Mouse (Mus musculus) midbrain, postnatal 0 days (tissue): ENCODE measurements around the gene Rasl10a. TPM values are rescaled to one million over a fixed set of nuclear protein-coding genes. Genes with fewer than 3 reads are reported as not detected.

Experiments
- ATAC-seq: fragments of 200-750 bp; cut with Nextera tagmentation; 2 replicates; pipeline ENCODE4 v1.8.0; 2017; ENCODE audit warnings: moderate number of reproducible peaks, mild to moderate bottlenecking, moderate TSS enrichment, moderate library complexity; ENCODE audit not compliant: low FRiP score
- DNase-seq: peaks from one replicate; pipeline ENCODE4 v3.0.0-alpha.2; 2015; ENCODE audit warnings: low spot score
- H3K27ac ChIP-seq: fragments of 300-500 bp; sonication (generic); 2 replicates; pipeline ENCODE4 v1.5.1; 2014; ENCODE audit warnings: low read depth, mild to moderate bottlenecking, low read length, mixed read lengths
- H3K27me3 ChIP-seq: fragments of 300-500 bp; sonication (generic); 2 replicates; pipeline ENCODE4 v1.6.1; 2014; ENCODE audit warnings: low read length, control low read depth, mixed read lengths; ENCODE audit not compliant: insufficient read depth
- H3K36me3 ChIP-seq: fragments of 300-500 bp; sonication (generic); 2 replicates; pipeline ENCODE4 v1.6.1; 2014; ENCODE audit warnings: low read length, control low read depth, mixed read lengths; ENCODE audit not compliant: insufficient read depth
- H3K4me1 ChIP-seq: fragments of 300-500 bp; sonication (generic); 2 replicates; pipeline ENCODE4 v1.6.1; 2014; ENCODE audit warnings: mild to moderate bottlenecking, control low read depth, antibody characterized with exemption, low read length, mixed read lengths; ENCODE audit not compliant: insufficient read depth
- H3K4me2 ChIP-seq: fragments of 300-500 bp; sonication (generic); 2 replicates; pipeline ENCODE4 v1.6.1; 2014; ENCODE audit warnings: low read depth, mild to moderate bottlenecking, low read length, mixed read lengths; ENCODE audit not compliant: poor library complexity, severe bottlenecking
- H3K4me3 ChIP-seq: fragments of 300-500 bp; sonication (generic); 2 replicates; pipeline ENCODE4 v1.5.1; 2014; ENCODE audit warnings: low read depth, mild to moderate bottlenecking, low read length, moderate library complexity
- H3K9ac ChIP-seq: fragments of 300-500 bp; sonication (generic); replicated peaks from 2 replicates; pipeline ENCODE4 v1.6.1; 2014; ENCODE audit warnings: mild to moderate bottlenecking, low read length, moderate library complexity, mixed read lengths; ENCODE audit not compliant: poor library complexity, severe bottlenecking
- H3K9me3 ChIP-seq: fragments of 300-500 bp; sonication (generic); 2 replicates; pipeline ENCODE4 v1.6.1; 2016; ENCODE audit warnings: low read length, control low read depth
- CTCF ChIP-seq: IDR thresholded peaks from 2 replicates; pipeline ENCODE4 v1.5.1; 2016; ENCODE audit warnings: antibody characterized with exemption, mild to moderate bottlenecking
- WGBS: fragments of 180-500 bp; shearing (Covaris S2); extraction: QIAGEN DNeasy Blood & Tissue Kit; methylation state at CpG from one replicate; pipeline ENCODE4 v1.1.7; 2014; 5-methylcytosine and 5-hydroxymethylcytosine counted together
- polyA plus RNA-seq: library from polyadenylated mRNA; unstranded; fragments of >200 nt; fragmentation: Nextera tagmentation; extraction: Ambion mirVana; gene quantifications from 2 replicates; pipeline ENCODE4 v1.2.1, GENCODE M21; 2015
- total RNA-seq: library from RNA; depleted of rRNA; stranded (reverse); fragments of >200 nt; gene quantifications from 2 replicates; pipeline ENCODE4 v1.2.3, GENCODE M21; 2014

Gene Rasl10a
- total and polyA plus RNA-seq, 2 experiments from 2014 or later: 3.1 to 3.6 TPM

DNA sequence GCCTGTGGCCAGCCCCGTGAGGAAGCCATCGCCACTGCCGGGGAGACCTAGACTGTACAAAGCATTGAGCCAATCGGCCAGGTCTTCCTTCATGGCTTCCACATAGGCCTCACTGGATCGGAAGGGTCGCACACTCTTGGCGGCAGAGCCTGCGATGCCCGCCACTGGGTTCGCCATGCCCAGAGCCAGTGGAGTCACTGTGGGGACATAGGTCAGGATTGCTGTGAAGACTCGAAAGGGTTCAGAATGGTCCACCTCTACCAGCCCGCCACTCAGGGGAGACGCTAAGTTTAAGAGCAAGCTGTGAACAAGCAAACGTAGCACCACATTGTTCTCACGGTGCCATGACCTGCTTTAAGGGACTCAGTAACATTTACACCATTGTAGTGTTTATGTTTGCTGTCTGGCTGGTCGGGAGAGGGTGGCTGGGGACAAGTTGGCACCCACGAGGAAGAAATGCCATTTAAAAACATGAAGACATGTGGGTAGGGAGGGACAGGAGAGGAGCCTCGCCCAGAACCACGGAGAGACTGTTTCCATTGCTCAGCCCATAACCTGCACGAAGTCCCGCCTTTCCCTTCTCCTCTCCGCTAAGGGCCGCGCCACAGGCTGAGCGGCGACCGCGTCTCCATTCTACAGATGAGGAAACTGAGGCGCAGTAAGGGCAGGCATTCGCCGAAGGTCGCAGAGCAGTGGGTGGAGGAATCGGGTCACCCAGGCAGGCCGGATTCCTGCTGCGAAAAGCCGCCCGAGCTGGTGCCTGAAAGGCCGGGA lies 6.5 kb downstream of the Rasl10a start:
- TF ChIP-seq CTCF: no peak
- Histone ChIP-seq H3K9ac (peak overlapping the region; percentile 68), H3K4me2 (peak overlapping the region; percentile 79), H3K9me3 (no peaks in the 10 kb centered on the region), H3K36me3 (peaks cover 20% of the 10 kb centered on the region), H3K4me1 (peaks cover 15% of the 10 kb centered on the region; the same call in 1 of the 2 replicates), H3K4me3 (peak overlapping the region; percentile 73), H3K27ac (no peak overlapping the region), H3K27me3 (peaks cover 23% of the 10 kb centered on the region)
- ATAC-seq: peak; percentile 8; the same call in 1 of the 2 replicates
- WGBS: 15% methylated on average over 38 of the region's 38 CpGs
- DNase-seq: no peak

- H3K9me3 ChIP-seq: no peaks in the 10 kb centered on the region
- peaks cover 20% of the 10 kb centered on the region for H3K36me3 ChIP-seq
- peaks cover 20% of the 10 kb centered on the region for H3K27me3 ChIP-seq
- H3K4me3 ChIP-seq: peak within 1 kb of the TSS; percentile 73
- peak within 1 kb of the TSS; percentile 68 for H3K9ac ChIP-seq
- DNase-seq (peak; percentile 88), ATAC-seq (peak; percentile 77)
- H3K27ac ChIP-seq: peak within 1 kb of the TSS; percentile 7; the same call in 1 of the 2 replicates
- under 1% methylated on average over 30 of the region's 50 CpGs for WGBS
- H3K4me1 ChIP-seq: peaks cover 15% of the 10 kb centered on the region; the same call in 1 of the 2 replicates
- H3K4me2 ChIP-seq: peak within 1 kb of the TSS; percentile 79
- TF ChIP-seq CTCF: peak; percentile 75
Observed at GRCm38 (mm10) chr11:5065056-5065821, 7.3 kb downstream of the Rasl10a start, which contains the start of gene Gas2l1. Gas2l1 (minus strand) TSS chr11:5065327.

DNA sequence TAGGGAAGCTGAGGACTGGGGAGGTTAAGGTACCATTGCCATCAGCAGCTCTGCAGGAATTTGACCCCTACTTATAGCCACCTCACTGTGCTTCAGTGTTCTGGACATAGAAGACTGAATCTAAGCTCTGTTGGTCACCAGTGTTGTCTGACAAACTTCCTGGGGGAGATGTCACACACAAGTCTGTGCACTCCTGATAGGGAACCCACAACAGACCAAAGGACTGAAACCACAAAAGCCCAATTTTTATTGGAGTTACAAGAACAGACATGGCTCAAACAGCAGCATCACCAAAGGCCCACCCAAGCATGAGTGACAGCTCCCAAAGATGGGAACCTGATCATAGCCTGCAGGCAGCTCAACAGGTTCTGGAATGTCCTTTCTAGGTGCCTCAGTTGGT lies 9.1 kb downstream of the Rasl10a start:
- no peak overlapping the region for H3K4me3 ChIP-seq
- H3K9me3 ChIP-seq: no peaks in the 10 kb centered on the region
- peaks cover 12% of the 10 kb centered on the region; the same call in 1 of the 2 replicates for H3K4me1 ChIP-seq
- no peak overlapping the region for H3K9ac ChIP-seq
- H3K4me2 ChIP-seq: no peak overlapping the region
- TF ChIP-seq CTCF: no peak
- peaks cover 13% of the 10 kb centered on the region for H3K27me3 ChIP-seq
- ATAC-seq (no peak), DNase-seq (no peak)
- H3K36me3 ChIP-seq: peaks cover 29% of the 10 kb centered on the region
- H3K27ac ChIP-seq: no peak overlapping the region

GRCm38 (mm10) chr11:5068126-5068971 lies 10.4 kb downstream of the Rasl10a start:
- 84% methylated on average over 9 of the region's 9 CpGs for WGBS
- H3K36me3 ChIP-seq: peaks cover 41% of the 10 kb centered on the region
- ATAC-seq: no peak

GRCm38 (mm10) chr11:5074882-5075281 lies 17.0 kb downstream of the Rasl10a start:
- no peaks in the 10 kb centered on the region for H3K9me3 ChIP-seq
- H3K27ac ChIP-seq: no peak overlapping the region
- DNase-seq: peak; percentile 47
- no peaks in the 10 kb centered on the region for H3K27me3 ChIP-seq
- TF ChIP-seq CTCF: peak; percentile 74
- H3K4me2 ChIP-seq: no peak overlapping the region
- no peak overlapping the region for H3K4me3 ChIP-seq
- no peak for ATAC-seq
- H3K36me3 ChIP-seq: peaks cover 51% of the 10 kb centered on the region
- 74% methylated on average over 4 of the region's 4 CpGs for WGBS
- H3K9ac ChIP-seq: no peak overlapping the region
- H3K4me1 ChIP-seq: no peaks in the 10 kb centered on the region

More at GRCm38 (mm10) chr11:5068126-5068971, 10.4 kb downstream of the Rasl10a start:
- H3K9ac ChIP-seq: no peak overlapping the region
- peaks cover 11% of the 10 kb centered on the region; the same call in 1 of the 2 replicates for H3K4me1 ChIP-seq
- H3K27me3 ChIP-seq: 0 out of 2 replicates have a peak, but pooled peaks cover under 1% of the 10 kb centered on the region
- TF ChIP-seq CTCF: no peak
- H3K9me3 ChIP-seq: no peaks in the 10 kb centered on the region
- no peak overlapping the region for H3K4me3 ChIP-seq
- H3K4me2 ChIP-seq: no peak overlapping the region
- H3K27ac ChIP-seq: no peak overlapping the region
- no peak for DNase-seq
